Mouse (Mus musculus) liver, embryonic 13.5 days (tissue): ENCODE measurements around the gene Plk4. TPM values are rescaled to one million over a fixed set of nuclear protein-coding genes. Genes with fewer than 3 reads are reported as not detected.
"Not testable (repeated sequence)": the region's sequence is repeated elsewhere in the genome, so short reads cannot be mapped to it uniquely, and the experiment has no call there.

Experiments used
- ATAC-seq: fragments of 200-750 bp; cut with Nextera tagmentation; 2 replicates; pipeline ENCODE4 v1.8.0; 2017; ENCODE audit warnings: low read depth, mild to moderate bottlenecking, moderate number of reproducible peaks, moderate library complexity
- DNase-seq: peaks from one replicate; pipeline ENCODE4 v3.0.0; 2022
- H3K27ac ChIP-seq: fragments of 300-500 bp; sonication (generic); 2 replicates; pipeline ENCODE4 v1.5.1; 2015; ENCODE audit warnings: moderate library complexity, mild to moderate bottlenecking, inconsistent platforms
- H3K27me3 ChIP-seq: fragments of 300-500 bp; sonication (generic); 2 replicates; pipeline ENCODE4 v1.6.1; 2015; ENCODE audit warnings: mild to moderate bottlenecking, inconsistent platforms
- H3K36me3 ChIP-seq: fragments of 300-500 bp; sonication (generic); 2 replicates; pipeline ENCODE4 v1.6.1; 2015; ENCODE audit warnings: mild to moderate bottlenecking, inconsistent platforms
- H3K4me1 ChIP-seq: fragments of 300-500 bp; sonication (generic); replicated peaks from 2 replicates; pipeline ENCODE4 v1.6.1; 2015; ENCODE audit warnings: inconsistent platforms
- H3K4me2 ChIP-seq: fragments of 300-500 bp; sonication (generic); 2 replicates; pipeline ENCODE4 v1.6.1; 2015; ENCODE audit warnings: inconsistent platforms, mild to moderate bottlenecking, moderate library complexity
- H3K4me3 ChIP-seq: fragments of 300-500 bp; sonication (generic); replicated peaks from 2 replicates; pipeline ENCODE4 v1.5.1; 2015; ENCODE audit warnings: mild to moderate bottlenecking, inconsistent platforms
- H3K9ac ChIP-seq: fragments of 300-500 bp; sonication (generic); 2 replicates; pipeline ENCODE4 v1.6.1; 2015; ENCODE audit warnings: mild to moderate bottlenecking, inconsistent platforms
- H3K9me3 ChIP-seq: fragments of 300-500 bp; sonication (generic); replicated peaks from 2 replicates; pipeline ENCODE4 v1.6.1; 2016; ENCODE audit warnings: inconsistent platforms
- WGBS: fragments of 180-500 bp; shearing (Covaris S2); methylation state at CpG from one replicate; pipeline ENCODE4 v1.1.7; 2015; ENCODE audit not compliant: insufficient replicate concordance; 5-methylcytosine and 5-hydroxymethylcytosine counted together
- polyA plus RNA-seq: library from polyadenylated mRNA; unstranded; fragments of >200 nt; fragmentation: Nextera tagmentation; extraction: Ambion mirVana; gene quantifications from 2 replicates; pipeline ENCODE4 v1.2.1, GENCODE M21; 2015

Gene Plk4
- polyA plus RNA-seq, result 45.9 and 46.1 TPM in 2 replicates

DNA sequence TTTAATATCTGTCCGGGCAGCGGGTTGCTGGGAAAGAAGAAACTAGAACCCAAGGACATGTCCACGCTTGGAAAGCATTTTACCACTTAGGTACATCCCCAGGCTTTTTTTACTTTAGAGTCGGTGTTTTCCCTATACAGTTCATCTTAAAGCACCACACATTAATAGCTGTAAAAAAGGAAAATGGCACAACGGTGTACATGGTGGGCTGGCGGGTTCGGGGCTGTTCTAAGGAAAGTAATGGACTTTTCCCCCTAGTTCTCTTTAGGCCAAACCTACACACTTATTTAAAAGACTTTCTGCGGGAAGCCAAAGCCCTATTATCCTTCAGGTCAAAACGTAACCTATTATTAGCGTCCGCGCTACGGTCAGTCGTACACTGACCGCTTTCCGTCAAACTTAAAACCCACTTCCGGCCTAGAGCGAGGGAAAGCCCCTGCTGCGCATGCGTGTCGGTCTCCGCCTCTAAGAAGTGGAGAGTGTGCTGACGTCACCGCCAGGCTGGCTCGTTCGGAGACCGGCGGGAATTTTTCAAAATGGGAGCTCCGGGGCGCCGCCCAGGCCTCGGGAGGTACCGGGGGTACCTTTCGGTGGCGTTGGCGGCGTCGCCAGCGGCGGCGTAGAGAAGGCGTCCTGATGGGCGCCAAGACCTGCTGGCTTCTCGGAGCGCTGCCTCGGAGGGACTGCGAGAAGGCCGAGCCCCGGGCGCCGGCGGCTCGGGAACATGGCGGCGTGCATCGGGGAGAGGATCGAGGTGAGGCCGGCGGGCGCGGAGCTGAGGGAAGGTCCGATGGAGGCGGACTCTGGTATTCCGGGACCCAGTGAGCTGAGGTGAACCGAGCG lies at the start of gene Plk4:
TSS of gene Plk4 (plus strand) at position 490 of the 843 bp plus-strand sequence.
- H3K36me3 ChIP-seq, result peaks cover 24% of the 10 kb centered on the region
- WGBS, result 2% methylated on average over 66 of the region's 66 CpGs
- peak within 1 kb of the TSS; percentile 93 for H3K4me2 ChIP-seq
- peak within 1 kb of the TSS; percentile 93 for H3K27ac ChIP-seq
- no peaks in the 10 kb centered on the region for H3K27me3 ChIP-seq
- DNase-seq (peak; percentile 93), ATAC-seq (peak; percentile 82)
- H3K9ac ChIP-seq, result peak within 1 kb of the TSS; percentile 98
- peak within 1 kb of the TSS; percentile 98 for H3K4me3 ChIP-seq
- H3K9me3 ChIP-seq, result no peaks in the 10 kb centered on the region
- H3K4me1 ChIP-seq, result peaks cover 33% of the 10 kb centered on the region

DNA sequence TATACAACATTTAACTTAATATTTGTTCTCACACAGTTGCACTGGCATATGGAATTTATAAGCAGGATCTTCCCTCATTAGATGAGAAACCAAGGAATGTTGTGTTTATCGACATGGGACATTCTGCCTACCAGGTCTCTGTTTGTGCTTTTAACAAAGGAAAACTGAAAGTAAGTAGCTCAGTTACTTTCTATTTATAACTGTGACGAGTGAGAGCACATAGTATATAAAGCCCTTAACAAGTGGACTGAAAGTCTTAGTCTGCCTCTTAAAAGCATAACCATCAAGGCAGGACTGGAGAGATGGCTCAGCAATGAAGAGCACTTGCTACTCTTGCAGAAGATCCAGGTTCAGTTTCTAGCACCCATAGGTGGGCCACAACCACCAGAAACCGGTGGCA lies 39.1 kb upstream of the Plk4 start:
- no peak overlapping the region for H3K27ac ChIP-seq
- no peak overlapping the region for H3K9ac ChIP-seq
- H3K9me3 ChIP-seq, result no peaks in the 10 kb centered on the region
- H3K4me3 ChIP-seq, result no peak overlapping the region
- DNase-seq (no peak), ATAC-seq (no peak)
- H3K4me1 ChIP-seq, result no peaks in the 10 kb centered on the region
- WGBS, result 81% methylated on average over 3 of the region's 3 CpGs
- H3K36me3 ChIP-seq, result peaks cover 36% of the 10 kb centered on the region
- H3K4me2 ChIP-seq, result no peak overlapping the region
- no peaks in the 10 kb centered on the region for H3K27me3 ChIP-seq

DNA sequence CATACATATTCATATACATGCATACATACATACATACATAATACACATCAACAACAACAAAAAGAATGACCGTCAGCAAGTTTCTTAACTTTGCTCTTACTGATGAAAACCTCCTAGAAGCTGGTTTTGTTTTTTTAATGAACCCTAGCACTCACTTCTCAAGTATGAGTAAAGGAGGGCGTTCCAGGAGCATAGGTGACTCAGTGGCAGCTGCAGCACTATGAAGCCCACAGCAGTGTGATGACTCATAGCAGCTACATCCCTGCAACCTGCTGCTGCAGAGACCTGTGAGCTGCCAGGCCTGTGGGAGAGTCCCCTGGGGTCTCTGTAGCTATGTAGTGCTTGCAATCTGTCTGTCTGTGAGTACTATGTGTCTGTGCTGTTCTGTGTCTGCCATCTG lies 38.5 kb upstream of the Plk4 start:
- 86% methylated on average over 2 of the region's 2 CpGs for WGBS
- Histone ChIP-seq H3K27me3 (no peaks in the 10 kb centered on the region), H3K9ac (no peak overlapping the region), H3K9me3 (no peaks in the 10 kb centered on the region), H3K36me3 (peaks cover 35% of the 10 kb centered on the region), H3K4me2 (no peak overlapping the region), H3K4me1 (no peaks in the 10 kb centered on the region), H3K4me3 (no peak overlapping the region), H3K27ac (no peak overlapping the region)
- ATAC-seq (no peak), DNase-seq (no peak)

DNA sequence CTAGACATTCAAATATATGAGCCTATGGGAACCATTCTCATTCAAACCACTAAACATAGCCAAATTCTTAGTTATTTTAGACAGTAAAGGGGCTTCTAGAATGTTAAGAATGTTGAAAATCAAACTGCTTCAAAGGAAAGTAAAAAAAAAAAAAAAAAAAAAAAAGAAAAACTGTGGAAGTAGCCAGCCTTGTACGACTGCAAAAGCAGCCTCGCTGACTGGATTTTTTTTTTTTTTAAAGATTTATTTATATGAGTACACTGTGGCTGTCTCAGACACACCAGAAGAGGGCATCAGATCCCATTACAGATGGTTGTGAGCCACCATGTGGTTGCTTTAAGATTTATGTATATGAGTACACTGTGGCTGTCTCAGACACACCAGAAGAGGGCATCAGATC lies 6.0 kb upstream of the Plk4 start:
- no peak overlapping the region for H3K9ac ChIP-seq
- ATAC-seq (no peak), DNase-seq (no peak)
- H3K27me3 ChIP-seq, result no peaks in the 10 kb centered on the region
- no peak overlapping the region for H3K4me2 ChIP-seq
- 83% methylated on average over 2 of the region's 2 CpGs for WGBS
- H3K4me3 ChIP-seq, result no peak overlapping the region
- H3K27ac ChIP-seq, result no peak overlapping the region
- peaks cover 10% of the 10 kb centered on the region; the same call in 1 of the 2 replicates for H3K36me3 ChIP-seq
- no peaks in the 10 kb centered on the region for H3K9me3 ChIP-seq
- H3K4me1 ChIP-seq, result peaks cover 5% of the 10 kb centered on the region

DNA sequence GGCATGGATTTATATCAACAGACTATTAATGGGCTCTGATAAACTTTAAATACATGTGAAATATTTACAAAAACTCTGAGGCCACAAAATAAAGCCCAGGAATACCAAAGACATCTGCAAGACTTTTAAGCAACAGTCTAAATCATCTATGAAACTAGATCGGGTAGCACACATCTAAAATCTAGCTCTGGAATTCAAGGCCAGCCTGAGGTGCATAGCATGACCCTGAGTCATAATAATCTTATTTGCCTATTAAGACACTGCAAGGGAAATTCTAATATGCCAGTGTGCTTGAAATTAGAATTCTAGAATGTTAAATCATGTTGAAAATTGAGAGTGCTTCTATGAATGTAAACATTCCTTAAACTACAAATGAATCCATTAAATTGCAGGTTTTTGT lies 1.8 kb upstream of the Plk4 start:
- H3K27me3 ChIP-seq, result no peaks in the 10 kb centered on the region
- WGBS, result 53% methylated on average over 1 of the region's 1 CpGs
- no peak overlapping the region for H3K4me2 ChIP-seq
- ATAC-seq (no peak), DNase-seq (no peak)
- H3K4me1 ChIP-seq, result peaks cover 33% of the 10 kb centered on the region
- no peak overlapping the region for H3K27ac ChIP-seq
- H3K9me3 ChIP-seq, result no peaks in the 10 kb centered on the region
- H3K4me3 ChIP-seq, result no peak overlapping the region
- no peak overlapping the region for H3K9ac ChIP-seq
- peaks cover 14% of the 10 kb centered on the region for H3K36me3 ChIP-seq

DNA sequence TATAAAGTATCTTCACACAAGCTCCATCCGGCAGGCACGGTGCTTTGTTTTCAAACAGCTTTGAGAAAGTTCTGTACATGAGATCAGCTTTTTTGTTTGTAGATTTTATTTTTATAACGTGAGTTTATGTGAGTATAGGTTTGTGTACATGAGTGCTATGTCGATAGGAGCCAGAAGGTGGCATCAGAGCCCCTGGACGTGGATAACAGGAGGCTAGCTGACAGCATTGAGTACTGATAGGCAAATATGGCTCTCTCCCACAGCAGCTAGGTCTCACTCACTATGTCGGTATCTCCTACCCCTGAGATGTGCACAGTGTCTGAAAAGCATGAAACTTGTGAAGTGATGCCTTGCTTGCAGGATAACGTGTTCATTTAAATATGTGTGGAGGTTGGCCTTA lies 1.3 kb upstream of the Plk4 start:
- Histone ChIP-seq H3K9me3 (no peaks in the 10 kb centered on the region), H3K27ac (peak overlapping the region; percentile 52; the same call in 1 of the 2 replicates), H3K9ac (no peak overlapping the region), H3K36me3 (peaks cover 16% of the 10 kb centered on the region), H3K4me2 (peak overlapping the region; percentile 93), H3K27me3 (no peaks in the 10 kb centered on the region), H3K4me3 (peak overlapping the region; percentile 98), H3K4me1 (peaks cover 33% of the 10 kb centered on the region)
- DNase-seq (peak; percentile 70), ATAC-seq (peak; percentile 40)
- 33% methylated on average over 7 of the region's 7 CpGs for WGBS

DNA sequence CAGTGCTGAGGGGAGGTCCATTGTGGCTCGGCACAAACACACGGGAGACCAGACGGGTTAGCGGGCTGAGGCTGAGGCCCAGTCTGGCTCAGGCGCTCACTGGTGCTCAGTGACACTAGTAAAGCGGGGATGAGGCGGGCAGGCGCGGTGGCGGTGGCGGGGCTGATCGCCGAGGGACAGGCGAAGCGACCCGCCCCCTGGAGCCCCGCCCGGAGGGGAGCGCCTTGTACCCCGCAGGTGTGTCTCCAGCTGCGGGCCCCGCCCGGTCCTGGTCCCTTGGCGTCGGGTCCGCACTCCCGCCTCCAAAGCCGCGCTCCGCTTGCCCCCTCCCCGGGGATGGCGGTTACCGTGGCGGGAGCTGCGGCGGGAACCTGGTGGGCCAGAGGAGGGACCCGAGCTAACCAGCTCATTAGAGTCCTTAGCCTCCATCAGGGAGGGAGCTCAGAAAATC lies 579 bp downstream of the Plk4 start:
- Histone ChIP-seq H3K4me2 (peak overlapping the region; percentile 93), H3K36me3 (peaks cover 30% of the 10 kb centered on the region), H3K4me3 (peak overlapping the region; percentile 98), H3K27me3 (no peaks in the 10 kb centered on the region), H3K27ac (peak overlapping the region; percentile 93), H3K9me3 (no peaks in the 10 kb centered on the region), H3K9ac (peak overlapping the region; percentile 98), H3K4me1 (peaks cover 39% of the 10 kb centered on the region)
- whole genome bisulfite sequencing, result 0% methylated on average over 35 of the region's 37 CpGs
- DNase-seq, result peak; percentile 65
- ATAC-seq, result peak; percentile 86

DNA sequence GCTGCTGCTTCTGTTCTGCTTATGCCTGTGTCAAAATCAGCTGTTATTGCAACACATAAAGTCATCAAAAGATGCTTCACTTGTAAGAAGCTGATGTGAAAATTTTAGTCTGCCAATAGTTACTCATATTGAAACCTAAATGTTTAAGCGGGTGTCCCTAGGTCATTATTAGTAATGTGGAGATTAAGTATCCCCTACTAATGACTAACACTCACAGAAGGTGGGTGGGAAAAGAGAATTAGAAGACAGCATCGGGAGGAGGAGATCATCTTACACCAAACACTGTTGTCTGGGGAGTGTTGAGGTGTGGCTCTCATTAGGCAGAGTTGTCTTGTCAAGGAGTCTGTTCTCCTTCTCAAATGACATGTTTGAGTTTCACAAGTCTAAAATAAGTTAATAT lies 7.1 kb downstream of the Plk4 start:
- Histone ChIP-seq H3K27me3 (no peaks in the 10 kb centered on the region), H3K36me3 (peaks cover 72% of the 10 kb centered on the region), H3K9ac (no peak overlapping the region), H3K9me3 (no peaks in the 10 kb centered on the region), H3K4me3 (no peak overlapping the region), H3K4me2 (no peak overlapping the region), H3K27ac (no peak overlapping the region), H3K4me1 (peaks cover 16% of the 10 kb centered on the region)
- 76% methylated on average over 2 of the region's 2 CpGs for WGBS
- ATAC-seq, result no peak
- DNase-seq, result no peak

DNA sequence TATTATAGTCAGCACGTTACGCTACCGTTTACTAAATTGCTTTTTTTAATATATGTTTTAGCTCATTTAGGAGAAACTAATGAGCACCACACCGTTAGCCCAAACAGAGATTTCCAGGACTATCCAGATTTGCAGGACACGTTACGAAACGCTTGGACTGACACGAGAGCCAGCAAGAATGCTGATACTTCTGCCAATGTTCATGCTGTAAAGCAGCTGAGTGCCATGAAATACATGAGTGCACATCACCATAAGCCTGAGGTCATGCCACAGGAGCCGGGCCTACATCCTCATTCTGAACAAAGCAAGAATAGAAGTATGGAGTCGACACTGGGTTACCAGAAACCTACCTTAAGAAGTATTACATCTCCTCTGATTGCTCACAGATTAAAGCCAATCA lies 8.9 kb downstream of the Plk4 start:
- H3K9me3 ChIP-seq, result no peaks in the 10 kb centered on the region
- H3K27ac ChIP-seq, result no peak overlapping the region
- H3K36me3 ChIP-seq, result peaks cover 76% of the 10 kb centered on the region
- ATAC-seq, result no peak
- no peaks in the 10 kb centered on the region for H3K27me3 ChIP-seq
- H3K4me3 ChIP-seq, result no peak overlapping the region
- H3K9ac ChIP-seq, result no peak overlapping the region
- DNase-seq, result no peak
- H3K4me1 ChIP-seq, result peaks cover 10% of the 10 kb centered on the region
- no peak overlapping the region for H3K4me2 ChIP-seq
- WGBS, result 93% methylated on average over 10 of the region's 10 CpGs

DNA sequence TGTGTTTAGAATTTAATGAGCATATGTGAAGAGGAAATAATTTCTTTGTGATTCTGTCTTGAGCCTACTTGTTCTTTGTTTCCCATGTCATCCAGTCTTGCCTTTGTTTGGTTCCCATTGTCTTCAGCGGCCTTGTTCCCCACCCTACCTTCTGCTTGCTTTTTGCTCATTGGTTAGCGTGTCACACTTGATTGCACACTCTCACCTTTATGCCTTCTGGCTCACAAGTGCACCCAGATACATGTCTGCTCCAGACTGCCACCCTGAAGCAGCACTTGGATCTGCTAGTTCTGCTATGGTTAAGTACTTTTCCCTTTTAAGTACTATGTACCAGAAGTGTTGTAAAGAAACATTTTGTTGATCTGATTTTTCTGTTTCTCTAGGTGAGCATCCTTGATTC lies 10.1 kb downstream of the Plk4 start:
- Histone ChIP-seq H3K4me1 (peaks cover 9% of the 10 kb centered on the region), H3K4me2 (no peak overlapping the region), H3K9me3 (no peaks in the 10 kb centered on the region), H3K27ac (no peak overlapping the region), H3K27me3 (no peaks in the 10 kb centered on the region), H3K4me3 (no peak overlapping the region), H3K9ac (no peak overlapping the region), H3K36me3 (peaks cover 80% of the 10 kb centered on the region)
- no peak for ATAC-seq
- no peak for DNase-seq
- 92% methylated on average over 2 of the region's 2 CpGs for WGBS

DNA sequence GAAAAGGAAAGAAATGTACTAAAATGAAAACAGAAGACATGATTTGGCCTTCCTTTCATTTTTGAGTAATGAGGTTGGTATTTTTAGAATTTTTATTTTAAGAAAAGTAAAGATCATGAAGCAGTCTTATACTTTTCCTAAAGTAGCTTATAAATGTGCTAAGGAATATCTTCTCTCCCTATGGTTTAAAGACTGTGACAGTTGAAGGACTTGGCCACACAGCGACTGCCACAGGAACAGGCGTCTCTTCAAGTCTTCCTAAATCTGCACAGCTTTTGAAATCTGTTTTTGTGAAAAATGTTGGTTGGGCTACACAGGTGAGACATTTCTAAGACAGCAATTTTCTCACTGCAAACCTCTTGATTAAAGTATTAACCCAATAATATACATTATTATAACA lies 13.5 kb downstream of the Plk4 start:
- Histone ChIP-seq H3K27me3 (no peaks in the 10 kb centered on the region), H3K9ac (no peak overlapping the region), H3K36me3 (peaks cover 79% of the 10 kb centered on the region), H3K4me2 (no peak overlapping the region), H3K4me1 (no peaks in the 10 kb centered on the region), H3K9me3 (no peaks in the 10 kb centered on the region), H3K27ac (no peak overlapping the region), H3K4me3 (no peak overlapping the region)
- 85% methylated on average over 2 of the region's 2 CpGs for WGBS
- ATAC-seq (no peak), DNase-seq (no peak)

DNA sequence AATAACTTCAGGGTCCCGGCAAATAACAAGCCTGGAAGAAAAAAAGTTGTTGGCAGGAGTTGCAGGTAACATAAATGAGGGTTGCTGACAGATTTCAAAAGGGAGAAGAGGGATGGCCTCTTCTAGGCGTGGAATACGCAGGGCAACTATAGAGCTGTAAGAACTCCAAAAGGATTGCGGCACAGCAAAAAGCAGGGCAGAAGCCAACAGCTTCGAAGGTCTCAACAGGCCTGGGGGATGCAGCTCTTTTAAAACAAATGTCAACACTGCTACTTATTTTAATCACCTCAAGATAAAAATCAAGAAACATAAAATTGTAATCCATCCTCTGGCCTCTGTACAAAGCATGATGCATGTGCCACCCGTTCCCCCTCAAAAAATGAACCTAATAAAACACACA lies 45.7 kb downstream of the Plk4 start:
- H3K27ac ChIP-seq, H3K36me3 ChIP-seq, DNase-seq, H3K27me3 ChIP-seq, ATAC-seq, H3K9me3 ChIP-seq: not testable (repeated sequence)
- H3K4me1 ChIP-seq, result peaks cover 13% of the 10 kb centered on the region
- peak overlapping the region; percentile 70 for H3K4me3 ChIP-seq
- H3K9ac ChIP-seq, result peak overlapping the region; percentile 51
- 71% methylated on average over 6 of the region's 6 CpGs for whole genome bisulfite sequencing
- H3K4me2 ChIP-seq, result peak overlapping the region; percentile 71
